Mouse (Mus musculus) cerebellum, adult (tissue): ENCODE measurements around the gene Pax8.

Experiments used
- ATAC-seq: cut with Nextera tagmentation; 2 replicates; pipeline ENCODE4 v1.9.2; 2017; ENCODE audit warnings: mild to moderate bottlenecking, moderate library complexity, mixed read lengths; ENCODE audit not compliant: insufficient number of reproducible peaks, low FRiP score, low TSS enrichment

The Pax8 gene

DNA sequence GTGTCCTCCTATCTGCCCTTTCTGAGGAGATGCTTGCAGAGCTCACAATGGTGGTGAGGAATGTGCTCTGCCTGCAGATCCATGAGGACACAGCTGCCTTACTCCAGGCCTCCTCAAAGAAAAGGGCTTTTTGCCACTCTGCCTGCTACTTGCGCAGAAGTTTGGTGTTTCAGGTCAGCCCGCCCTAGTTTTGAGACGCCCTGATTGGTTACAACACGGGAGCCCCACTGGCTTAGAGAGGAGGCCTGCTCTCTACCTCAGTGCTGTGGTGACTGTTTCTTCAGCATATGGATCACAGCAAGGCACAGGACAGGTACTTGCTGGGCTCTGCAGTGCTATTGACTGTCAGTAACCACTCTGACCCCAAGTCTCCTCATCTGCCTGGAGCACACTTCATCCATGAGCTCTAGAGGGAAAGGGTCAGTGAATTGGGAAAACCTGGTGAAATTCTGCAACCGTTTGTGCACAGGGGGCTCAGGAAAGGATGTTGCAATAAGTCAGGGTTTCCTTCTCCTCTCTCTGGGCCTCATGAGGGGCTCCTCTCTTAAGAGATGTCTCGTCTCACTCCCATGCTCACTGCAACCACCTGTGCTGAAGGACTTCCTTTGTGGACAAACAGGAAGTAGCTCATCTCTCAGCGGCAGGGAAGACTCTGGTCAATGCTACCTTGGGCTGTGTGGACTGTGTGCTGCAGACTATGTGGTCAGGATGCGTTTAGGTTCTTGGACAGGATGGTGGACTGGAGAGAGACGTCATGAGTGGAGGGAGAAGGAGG, 92.8 kb downstream of the Pax8 start:
- no peak for ATAC-seq

DNA sequence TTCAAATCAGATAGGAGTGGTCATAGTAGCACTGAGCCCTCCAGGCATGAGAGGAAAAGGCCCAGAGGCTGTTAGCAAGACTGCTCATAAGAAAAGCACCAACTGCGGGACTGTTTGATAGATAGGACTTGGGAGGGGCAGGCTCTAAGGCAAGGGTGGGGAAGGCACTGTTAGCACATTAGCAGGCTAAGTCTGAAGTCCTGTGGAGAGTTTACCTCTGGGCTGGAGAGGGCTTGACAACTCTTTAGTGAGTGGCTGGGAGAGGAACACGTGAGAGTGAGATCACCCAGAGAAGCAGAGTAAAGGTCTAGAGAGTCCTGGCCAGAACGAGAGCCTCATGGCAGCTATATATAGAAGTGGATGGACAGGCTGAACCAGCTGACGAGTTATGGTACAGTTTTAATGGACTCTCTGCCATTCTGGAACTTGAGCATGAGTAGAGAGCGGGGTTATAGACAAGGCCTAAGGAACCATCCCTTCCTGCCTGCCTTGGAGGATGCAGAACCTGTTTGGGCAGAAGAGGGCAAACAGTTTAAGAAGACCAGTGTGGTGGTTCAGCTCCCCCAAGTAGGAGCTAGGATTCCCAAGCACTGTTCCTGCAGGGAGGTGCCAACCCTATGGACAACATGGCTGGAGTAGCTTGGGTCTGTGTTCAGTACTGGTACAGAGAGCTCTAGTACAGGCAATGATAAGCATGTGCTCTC, 96.5 kb downstream of the Pax8 start:
- ATAC-seq: no peak
